Mouse (Mus musculus) right cerebral cortex, postnatal 14 days (tissue): ENCODE data around the gene G0s2.

Experiments
- DNase-seq: peaks from one replicate; pipeline ENCODE4 v3.0.0; 2022

G0s2 gene

DNA sequence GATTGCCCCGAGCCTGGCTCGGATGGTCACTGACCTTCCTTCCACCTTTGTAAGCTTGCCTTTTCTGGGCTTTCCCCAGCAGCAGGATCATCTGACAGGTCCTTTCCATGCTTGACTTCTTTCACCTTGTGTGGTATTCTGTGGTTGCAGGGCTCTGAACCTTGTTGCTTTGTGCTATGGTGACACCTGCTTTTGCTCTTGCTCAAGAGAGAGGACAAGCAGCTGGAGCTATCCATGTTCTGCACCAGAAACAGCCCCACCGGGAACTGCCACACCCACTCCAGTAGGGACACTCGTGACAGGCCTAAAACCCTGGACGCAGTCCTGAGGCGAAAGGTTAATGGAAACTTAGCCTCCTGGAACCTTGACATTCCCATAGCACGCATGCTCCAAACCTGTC is 21.6 kb downstream of the G0s2 start:
- DNase-seq, result no peak

DNA sequence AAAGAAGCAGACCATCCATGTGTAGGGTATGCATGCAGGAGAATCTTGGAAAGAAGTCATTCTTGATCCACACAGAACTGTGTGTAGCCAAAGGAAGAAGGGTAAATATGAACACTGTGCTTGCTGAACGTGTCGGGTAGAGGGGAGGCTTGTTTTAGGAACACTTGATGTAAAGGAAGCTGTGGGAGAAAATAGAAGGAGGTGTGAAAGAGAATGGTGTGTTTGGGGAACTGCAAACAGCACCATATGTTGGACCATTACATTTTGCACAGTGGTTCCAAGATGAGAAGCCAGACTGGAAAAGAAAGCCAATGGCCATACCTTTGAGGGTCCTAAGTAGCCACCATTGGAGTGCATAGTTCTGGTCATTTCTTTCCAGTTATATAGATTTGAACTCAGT is 23.0 kb downstream of the G0s2 start:
- DNase-seq, result no peak

DNA sequence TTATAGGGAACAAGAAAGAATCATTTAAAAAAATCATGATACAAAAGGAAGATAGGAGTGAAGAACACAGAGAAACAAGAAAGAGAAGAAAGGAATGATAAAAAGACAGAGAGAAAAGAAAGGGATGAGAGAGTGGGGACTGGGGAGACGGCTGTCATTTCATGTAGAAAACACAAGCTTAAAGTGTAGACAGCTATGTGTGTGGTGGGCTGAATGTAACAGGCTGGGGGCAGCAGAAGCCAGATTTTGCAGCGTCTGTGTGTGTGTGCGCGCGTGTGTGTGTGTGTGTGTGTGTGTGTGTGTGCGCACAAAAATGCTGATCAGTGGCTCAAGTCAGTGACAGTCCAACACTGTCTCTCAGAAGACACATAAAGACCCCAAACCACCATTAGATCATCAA is 28.8 kb downstream of the G0s2 start:
- DNase-seq, result no peak

DNA sequence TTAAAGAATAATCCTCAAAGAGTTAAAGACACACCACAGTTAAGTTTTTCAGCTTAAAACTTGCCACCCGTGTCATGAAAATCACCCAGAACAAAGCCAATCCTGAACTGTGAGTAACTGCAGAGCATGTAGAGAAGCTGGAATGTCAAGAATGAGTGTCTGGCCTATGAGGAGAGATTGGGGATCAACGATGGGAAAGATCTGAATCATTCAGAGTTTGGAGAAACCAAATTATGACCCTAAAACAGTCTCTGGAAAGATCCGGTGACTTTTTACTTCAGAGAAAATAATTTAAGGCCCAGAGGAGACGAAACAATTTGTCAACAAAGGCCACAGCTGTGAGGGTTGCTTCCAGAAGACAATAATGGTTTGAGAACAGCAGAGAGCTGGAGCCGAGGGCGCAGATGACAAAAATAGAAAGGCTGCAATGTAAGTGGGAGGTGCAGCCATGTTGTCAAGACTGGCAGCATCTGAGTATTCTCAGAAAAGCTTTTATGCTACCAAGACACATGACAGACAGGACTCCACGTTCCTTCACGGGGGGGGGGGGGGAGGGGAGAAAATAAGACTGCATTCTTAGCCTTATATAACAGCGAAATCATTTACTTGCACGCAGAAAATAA is 29.3 kb downstream of the G0s2 start:
- DNase-seq, result no peak

DNA sequence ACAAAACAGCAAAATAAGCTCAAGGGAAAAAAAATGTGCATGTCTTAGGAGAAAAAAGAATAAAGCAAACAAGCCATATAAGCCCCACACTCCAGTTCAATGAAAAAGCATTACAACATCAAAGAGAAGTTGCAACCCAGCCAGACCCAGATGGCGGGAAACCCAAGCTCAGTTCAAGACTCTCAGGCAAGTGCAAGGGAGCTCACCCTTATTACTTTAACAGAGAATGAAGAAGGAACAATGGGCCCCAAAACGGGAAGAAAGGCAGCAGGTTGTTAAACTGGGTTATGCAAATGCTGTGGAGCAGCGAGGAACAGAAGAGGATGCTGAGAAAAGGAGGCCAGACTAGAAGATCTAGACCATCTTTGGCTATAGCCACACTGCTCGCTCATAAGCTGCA is 30.2 kb downstream of the G0s2 start:
- DNase-seq, result no peak

DNA sequence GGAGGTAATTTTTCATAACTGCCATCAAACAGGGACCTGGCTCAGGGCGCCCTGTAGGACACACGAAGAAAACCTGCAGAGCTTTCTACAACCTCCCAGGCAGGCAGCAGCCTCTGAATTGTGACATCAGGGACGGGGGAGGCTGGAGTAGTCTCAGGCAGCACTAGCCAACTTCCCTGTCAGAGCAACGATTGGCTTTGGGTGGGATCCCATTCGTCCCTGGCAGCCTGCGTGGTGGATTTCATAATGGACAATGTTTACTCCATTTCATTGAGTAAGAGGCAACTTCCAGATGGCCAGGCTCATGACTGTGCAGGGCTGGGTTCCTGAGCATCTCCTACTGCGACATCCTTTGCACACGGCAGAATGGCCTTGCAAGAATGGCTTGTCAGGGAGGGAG is 30.8 kb downstream of the G0s2 start:
- DNase-seq, result peak; percentile 76

DNA sequence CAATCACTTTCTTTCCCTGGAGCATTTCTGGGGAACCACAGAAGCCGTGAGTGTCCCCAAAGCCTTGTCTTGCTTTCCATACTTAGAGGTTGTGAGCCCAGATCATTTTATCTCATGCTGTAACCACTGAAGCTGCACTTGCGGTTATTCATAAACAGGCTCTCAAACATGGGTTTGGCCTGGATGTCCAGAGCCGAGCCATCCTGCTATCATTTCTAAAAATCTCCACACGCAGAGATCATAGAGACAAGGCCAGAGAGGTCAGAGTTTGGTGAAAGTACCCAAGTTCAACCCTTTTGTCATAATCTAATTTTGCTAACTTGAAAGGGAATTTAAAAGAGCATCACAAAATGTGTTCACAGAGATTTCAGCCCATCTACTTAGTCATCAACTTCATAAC is 31.6 kb downstream of the G0s2 start:
- DNase-seq, result no peak

DNA sequence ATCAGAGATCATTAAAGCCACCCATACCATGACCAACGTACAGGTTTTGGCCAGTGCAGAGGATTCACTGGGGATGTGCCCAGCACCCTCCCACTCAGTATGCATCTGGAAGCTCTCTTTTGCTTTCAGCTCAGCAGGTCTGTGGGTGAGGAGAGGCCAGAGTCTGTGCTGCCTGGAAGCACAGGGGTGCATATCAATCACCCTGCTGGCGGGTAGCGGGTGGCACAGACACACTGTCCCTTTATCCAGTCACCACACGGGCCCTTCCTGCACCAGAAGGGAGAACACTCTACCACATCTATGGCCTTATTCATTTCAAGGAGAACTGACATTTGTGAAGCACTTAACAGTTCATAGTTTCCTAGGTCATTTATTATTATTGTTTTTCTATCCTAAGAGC is 34.6 kb downstream of the G0s2 start:
- peak; percentile 17 for DNase-seq

DNA sequence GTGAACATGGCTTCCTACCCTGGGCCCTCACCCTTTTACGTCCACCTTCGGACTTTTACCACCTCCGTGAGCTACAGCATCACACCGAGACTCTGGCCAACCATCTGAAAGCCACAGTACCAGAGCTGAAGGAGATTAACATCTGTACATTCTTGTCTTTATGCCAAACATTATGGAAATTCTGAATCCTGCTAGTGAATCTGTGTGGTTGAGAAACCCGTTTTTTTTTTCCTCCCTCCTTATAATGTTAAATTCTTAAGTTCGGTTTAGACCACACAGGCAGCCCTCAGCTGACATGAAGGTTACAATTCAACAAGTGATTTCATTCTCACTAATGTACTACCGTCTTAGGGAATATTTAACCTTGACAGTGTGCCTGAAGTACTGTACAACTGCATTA is 38.1 kb downstream of the G0s2 start:
- no peak for DNase-seq

DNA sequence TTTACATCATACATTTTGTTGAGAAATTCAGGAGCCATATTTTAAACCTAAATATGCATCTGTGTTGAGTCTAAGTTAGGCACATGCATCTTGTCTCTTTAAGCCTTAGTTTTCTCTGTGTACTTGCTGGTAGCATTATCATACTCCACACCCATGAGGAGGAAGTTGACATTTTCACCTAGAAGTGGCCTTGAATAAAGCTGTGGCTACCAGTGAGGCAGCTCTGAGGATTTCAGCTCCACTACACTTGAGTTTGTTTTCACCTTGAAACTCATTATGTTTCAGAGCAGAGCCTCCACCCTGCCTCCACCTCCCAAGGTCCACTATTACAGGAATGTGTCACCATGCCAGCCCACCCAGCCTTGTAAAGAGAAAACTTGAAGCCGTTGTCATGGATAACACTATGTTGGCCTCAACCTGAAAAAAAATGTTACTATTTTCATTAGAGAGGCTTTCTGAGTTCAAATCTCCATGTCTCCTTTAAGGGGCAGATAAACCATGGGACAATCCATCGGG is 38.8 kb downstream of the G0s2 start:
- no peak for DNase-seq

DNA sequence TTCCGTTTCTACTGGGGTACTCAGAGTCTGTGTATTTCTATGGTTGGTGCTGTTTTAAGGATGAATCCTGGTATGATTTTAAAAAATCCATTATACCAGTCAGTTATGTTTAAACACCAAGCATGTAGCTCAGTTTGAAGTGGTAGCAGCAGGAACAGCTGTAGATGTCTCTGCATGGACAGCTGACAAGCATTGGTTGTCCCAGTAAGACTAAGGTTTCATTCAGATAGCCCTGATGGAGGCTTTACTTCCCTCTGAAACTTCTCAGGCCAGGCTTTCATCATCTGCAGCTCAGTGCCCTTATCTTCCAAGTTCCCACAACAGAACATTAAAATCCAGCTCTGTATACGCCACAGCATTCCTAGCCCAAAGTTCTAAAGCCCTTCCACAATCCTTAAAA is 40.3 kb downstream of the G0s2 start:
- DNase-seq, result no peak

DNA sequence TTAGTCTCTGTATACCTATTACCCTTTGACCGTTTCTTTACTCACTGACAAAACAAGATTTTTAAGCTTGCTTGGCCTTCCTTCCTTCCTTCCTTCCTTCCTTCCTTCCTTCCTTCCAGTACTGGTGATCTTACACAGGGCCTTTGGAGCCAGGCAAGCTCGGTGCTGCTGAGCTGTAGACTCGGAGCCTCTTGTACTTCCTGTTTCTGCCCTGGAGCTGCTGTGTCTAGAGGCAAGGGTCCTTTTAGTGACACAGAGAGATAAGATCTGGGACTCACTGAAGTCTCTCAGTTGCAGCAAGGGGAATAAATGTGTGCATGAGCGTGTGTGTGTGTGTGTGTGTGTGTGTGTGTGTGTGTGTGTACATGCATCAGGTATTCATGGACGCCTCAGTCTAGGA is 42.1 kb downstream of the G0s2 start:
- DNase-seq, result no peak

DNA sequence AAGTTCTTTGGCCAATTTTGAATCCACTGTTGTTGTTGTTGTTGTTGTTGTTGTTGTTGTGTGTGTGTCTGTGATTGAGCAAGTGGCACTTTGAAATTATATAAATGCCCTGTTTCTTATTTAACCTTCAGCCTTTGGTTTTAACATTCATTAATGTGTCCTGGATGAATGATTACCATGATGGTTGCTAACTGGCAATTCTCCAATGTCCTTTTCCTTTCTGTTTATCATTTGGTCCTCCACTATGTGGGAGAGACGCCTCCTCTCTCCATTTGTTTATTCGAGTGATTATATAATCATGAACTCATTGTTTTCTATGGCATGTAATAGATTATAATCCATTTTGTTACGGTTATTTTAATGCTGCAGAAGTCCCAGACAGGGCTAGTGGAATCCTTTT is 42.5 kb downstream of the G0s2 start:
- DNase-seq, result no peak

DNA sequence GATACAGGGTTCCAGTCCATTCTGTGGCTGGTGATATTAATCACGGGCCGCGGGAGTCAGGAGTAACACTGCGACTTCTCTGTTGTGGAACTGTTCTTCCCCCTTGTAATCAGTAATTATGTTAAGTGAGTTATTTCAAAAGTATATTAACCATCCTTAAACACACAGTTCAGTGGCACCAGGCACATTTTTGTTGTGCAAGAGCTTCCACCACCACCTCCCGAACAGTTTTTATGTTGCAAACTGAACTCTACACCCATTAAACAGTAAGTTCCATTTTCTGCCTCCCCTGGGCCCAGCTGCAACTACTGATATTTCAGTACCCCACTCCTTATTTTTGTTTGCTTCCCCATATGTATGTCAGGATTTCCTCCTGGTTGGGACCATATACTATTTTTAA is 43.4 kb downstream of the G0s2 start:
- DNase-seq, result no peak

DNA sequence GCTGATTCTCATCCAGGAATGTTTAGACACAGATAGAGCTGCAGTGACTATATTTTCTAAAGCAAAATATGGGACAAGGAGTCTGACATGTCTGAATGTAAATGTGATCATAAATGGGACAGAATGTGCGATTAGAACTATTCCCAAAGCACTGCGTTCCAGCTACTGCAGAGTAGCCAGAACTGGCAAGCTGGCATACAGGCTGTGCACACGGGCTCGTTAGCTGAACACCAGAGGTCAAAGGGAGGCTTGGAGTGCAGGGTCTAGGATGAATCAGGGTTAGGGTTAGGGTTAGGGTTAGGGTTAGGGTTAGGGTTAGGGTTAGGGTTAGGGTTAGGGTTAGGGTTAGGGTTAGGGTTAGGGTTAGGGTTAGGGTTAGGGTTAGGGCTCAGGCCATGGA is 45.5 kb downstream of the G0s2 start:
- DNase-seq, result no peak

DNA sequence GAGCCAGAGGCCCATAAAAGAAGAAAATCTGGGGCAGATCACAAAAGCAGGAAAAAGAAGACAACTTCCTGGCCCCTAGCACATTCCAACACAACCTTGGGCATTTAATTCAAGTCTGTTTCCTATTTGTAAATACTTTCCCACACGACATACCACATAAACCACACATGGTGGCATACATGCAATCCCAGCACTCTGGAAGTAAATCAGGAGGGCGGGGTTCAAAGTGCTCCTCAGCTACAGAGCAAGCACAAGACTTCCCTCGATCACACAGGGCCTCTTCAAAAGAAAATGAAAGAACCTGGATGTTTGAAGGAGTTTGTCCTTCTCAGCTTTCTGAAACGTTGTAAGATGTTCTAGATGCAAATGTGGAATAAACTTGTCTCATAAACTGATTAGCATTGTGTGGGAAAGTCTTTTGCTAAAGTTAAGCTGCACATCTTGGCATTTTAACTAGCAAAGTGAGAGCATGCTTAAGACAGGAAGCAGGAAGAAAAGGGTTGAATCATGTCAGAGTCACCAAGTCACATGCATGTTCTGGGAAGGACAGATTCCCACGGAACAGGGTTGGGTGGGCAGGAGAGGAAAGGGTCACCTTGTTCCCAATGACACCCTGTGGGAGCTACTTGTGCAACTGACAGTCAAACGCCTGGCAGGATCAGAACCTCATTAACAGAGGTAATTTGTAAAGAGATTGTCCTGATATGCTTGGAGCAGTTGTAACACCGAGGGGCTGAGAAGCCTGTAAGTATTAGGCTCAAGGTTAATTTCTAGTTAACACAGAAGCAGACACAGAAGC is 46.1 kb downstream of the G0s2 start:
- DNase-seq, result no peak

DNA sequence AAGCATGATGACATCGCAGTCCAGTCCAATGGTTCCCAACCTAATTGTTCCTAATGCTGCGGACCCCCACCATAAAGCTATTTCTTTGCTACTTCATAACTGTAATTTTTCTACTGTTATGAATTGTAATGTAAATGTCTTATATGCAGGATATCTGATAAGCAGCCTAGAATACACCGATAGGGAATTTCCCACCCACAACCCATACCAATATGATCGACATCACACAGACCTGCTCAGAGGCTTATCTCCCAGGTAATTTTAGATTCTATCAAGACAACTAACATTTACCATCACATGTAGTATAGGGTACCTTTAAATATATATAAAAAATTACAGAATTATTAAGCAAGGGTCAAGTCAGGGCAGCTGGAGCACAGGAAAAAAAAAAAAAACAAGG is 46.9 kb downstream of the G0s2 start:
- no peak for DNase-seq

DNA sequence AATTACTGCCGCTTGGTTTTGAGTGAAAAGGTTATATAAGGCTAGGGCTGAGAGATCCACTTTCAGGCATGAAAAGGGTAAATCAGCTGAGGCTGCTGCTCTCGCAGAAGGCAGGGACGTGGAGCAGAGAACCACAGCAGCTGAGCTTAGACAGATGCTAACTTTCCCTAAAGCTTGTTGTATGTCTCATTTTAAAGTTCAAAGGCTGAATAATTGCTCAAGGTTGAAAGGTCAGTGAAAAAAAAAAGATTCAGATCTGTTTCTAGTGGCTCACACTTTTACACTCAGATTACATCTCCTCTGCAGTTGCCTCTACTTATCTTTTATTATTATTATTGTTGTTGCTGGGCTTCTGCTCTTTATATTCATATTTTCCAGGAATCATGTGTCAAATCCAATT is 47.5 kb downstream of the G0s2 start:
- no peak for DNase-seq
